Mouse (Mus musculus): ENCODE measurements around the gene Mamstr.
A peak's percentile ranks its signal among the peaks of the same experiment; 100 is the strongest.

Gene Mamstr

DNA sequence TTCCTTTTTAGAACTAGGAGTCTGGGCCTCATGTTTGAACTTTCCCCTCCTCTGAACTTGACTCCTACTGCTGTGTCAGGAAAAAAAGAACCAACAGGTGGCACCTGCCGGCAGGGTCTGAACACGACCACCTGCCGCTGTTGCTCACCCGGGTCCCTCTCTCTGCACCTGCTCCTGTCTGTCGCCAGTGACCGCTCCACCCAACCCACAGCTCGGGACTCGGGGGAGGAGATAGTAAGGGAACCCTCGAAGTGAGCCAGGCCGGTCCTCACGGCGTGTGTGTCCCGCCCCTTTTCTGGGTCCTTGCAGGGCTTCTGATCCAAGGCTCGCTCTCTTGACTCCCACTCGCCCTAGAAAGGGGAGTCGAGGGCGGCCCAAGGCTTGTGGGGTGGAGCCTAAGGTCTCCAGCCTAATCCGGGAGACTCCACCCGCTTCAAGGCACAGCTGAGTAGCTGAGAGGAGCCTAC, at the start of gene Mamstr:
Gene Mamstr (plus strand): TSS at position 417 of the 467 bp plus-strand sequence.
- no peak for DNase-seq (ENCODE audit: extremely low read depth, low read depth, low spot score)

DNA sequence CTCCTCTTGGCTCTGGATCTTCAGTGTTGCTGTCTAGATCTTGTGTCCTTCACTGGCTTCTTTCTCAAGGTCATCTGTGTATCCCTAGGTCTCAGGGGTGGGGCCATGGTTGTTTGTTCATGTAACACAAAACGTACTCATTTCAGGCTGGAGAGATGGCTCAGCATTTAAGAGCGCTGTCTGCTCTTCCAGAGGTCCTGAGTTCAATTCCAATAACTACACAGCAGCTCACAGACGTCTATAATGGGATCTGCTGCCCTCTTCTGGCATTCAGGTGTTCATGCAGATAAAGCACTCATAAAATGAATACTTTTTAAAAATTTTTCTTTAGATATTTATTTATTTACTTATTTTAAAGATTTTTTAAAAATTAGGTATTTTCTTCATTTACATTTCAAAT, 48.9 kb upstream of the Mamstr start:
- no peak for DNase-seq (ENCODE audit: extremely low read depth, low read depth, low spot score)

DNA sequence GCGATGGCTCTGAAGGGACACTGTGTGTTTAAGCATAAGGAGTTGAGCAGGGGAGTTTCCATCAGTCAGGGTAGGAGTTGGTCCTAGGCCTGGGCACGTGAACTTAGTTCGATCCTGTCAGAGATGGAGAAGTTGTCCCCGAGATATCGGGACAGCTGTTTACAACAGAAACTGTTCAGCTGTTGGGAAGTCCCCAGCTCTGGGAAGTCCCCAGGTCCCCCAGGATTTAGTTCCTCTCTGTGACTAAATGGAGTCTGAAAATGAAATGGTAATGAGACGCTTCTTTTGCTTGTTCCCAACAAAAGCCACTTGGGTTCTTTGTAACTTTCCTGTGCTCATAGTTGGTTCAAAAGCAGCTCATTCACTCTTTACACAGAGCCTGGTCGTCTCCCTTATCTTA, 47.9 kb upstream of the Mamstr start:
- DNase-seq (ENCODE audit: extremely low read depth, low read depth, low spot score): no peak

DNA sequence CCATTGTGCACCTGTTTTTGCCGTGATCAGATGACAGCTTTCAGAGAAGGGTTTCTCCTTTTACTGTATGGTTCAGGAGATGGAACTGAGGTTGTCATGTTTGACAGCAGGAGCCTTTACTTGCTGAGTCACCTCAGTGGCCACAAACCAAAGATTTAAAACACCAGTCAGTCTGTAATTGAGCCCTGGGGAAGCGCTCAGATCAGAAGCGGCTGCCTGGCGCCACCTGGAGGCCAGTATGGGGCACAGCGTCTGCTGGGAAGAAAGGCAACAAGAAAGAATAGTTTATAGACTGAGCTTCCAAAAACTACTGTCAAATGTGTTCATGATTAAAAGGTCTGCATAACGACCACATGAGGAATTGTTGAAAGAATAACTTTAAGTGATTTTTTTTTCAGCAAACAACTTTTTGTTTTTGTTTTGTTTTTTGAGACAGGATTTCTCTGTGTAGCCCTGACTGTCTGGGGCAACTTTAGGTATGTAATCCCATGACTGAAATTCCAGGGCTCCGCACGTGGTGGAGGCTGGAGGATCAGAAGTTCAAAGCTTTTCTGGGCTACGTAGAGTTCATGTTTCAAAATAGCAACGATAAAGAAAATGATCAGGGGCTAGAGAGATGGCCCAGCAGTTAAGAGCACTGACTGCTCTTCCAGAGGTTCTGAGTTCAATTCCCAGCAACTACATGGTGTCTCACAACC, 46.5 kb upstream of the Mamstr start:
- no peak for DNase-seq (ENCODE audit: extremely low read depth, low read depth, low spot score)

DNA sequence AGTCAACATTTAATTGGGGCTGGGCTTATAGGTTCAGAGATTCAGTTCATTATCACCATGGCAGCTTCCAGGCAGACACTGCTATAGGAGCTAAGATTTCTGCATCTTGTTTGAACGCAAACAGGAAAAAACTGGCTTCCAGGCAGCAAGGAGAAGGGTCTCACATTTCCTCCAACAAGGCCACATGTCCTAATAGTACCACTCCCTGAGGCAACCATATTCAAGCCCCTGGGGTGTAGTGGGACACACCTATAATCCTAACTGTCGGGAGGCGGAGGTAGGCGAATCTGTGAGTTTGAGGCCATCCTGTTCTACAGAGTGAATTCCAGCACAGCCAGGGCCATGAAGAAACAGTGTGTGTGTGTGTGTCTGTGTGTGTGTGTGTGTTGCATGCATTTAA, 44.6 kb upstream of the Mamstr start:
- no peak for DNase-seq (ENCODE audit: extremely low read depth, low read depth, low spot score)

DNA sequence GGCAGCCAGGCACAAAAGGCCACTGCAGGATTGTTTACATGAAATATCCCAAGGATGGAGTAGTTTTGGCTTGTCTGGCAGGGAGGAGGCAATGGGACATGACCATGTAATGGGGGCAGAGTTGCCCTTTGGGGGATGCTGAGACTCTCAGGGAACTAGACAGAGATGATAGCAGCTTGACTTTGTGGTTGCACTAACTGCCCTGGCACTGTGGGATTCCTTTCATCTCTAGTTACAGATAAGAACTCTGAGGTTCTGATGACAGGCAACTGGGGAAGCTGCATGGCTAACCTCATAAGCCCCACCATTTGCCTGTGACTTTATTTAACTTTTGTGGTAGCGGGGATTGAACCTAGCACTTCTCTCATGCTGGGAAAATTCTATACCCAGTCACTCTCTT, 43.7 kb upstream of the Mamstr start:
- no peak for DNase-seq (ENCODE audit: extremely low read depth, low read depth, low spot score)

DNA sequence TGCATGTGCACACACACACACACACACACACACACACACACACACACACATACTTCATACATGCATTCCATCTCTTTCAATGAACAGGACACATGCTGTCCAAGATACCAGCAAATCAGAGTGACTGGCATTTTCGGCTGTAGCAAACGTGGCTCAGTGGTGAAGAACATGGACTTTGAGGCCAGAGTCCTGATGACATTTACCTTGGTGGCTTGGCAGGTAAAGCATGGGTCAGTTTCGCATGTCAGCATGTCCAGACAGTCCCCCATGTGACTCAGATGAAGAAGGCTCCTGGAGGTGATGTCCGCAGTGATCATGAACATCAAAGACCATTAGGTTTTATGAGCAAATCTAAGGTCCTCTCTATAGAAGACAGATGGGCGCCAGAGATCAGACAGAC, 42.8 kb upstream of the Mamstr start:
- no peak for DNase-seq (ENCODE audit: extremely low read depth, low read depth, low spot score)

DNA sequence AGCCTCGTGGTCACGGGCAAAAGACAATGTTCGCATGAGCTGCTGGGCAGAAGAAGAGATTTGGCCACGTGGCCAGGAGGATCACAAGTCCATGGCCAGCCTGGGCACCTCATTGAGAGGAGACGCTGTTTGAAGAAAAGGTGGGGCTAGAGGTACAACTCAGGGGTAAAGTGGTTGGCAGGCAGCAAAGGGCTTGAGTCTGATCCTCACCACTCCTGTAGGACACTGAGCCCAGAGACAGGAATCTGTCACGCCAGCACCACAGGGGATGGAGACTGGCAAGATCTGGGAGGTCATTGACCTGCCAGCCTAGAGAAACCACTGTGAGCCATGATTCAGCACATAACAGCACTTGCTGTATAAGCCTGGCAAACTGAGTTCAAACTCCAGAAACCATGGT, 42.2 kb upstream of the Mamstr start:
- no peak for DNase-seq (ENCODE audit: extremely low read depth, low read depth, low spot score)

DNA sequence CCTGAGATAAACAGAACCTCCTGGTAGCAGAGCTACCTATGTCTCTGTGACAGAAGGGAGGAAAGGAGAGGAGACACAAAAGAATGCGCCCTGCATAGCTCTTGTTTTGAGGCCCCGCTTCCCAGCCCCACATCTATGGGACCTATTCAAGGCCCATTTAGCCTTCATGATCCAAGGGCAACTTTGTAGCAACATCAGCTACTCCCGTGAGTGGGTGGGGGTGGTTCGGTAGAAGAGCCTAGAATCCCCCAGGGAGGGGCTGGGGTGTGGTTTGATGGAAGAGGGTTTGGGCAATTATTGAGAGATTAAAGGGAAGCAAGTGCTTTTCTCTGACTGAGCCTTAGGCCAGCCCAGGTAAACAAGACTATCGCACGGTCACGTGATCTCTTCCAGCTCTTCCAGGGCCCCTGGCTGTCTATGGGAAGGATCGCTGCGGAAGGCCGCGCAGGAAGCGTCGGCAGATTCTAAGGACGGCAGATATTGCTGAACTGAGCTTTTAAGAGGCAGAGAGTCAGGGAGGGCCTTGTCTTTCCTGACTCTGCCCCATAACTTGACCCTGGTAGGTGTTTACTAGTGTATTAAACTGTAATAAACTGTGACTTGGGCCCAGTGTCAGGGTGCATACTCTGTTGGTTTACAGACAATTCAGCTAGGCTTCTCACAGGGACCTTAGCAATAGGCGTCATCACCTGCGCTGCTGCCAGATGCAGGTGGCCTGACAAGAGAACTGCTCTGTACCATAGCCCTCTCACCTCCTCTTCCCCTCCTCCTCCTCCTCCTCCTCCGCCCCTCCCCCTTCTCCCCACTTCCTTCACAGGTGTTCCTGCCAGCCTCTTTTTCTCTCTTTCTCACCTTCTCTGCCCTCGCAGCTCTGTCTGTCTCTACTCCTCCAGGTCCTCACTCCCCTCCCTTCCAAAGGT, 40.6 kb upstream of the Mamstr start:
- DNase-seq (ENCODE audit: extremely low read depth, low read depth, low spot score): no peak

DNA sequence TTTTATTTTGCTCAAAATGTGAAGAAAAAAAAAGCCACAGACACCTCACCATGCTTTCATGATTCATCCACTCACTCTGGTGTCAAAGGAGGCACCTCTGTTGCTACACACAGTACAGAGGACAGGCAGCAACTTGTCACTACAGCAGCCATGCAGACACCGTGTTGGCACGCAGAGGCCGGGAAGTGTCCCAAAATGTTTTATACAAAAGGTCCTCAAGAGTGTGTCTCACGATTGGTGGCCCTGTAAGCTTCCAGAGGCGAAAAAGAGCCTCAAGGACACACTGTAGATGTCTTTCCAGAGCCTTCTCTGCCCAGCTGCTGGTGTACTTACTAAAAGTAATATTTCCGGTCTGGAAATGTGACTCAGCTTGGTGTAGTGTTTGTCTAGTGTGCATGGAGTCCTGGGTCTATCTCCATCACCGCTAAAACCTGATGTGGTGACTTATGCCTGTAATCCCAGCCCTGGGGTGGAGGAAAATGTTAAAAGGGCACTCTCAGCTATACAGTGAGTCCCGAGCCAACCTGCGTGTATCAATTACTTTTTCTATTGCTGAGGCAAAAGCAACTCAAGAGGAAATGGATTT, 34.0 kb upstream of the Mamstr start:
- DNase-seq (ENCODE audit: extremely low read depth, low read depth, low spot score): no peak

DNA sequence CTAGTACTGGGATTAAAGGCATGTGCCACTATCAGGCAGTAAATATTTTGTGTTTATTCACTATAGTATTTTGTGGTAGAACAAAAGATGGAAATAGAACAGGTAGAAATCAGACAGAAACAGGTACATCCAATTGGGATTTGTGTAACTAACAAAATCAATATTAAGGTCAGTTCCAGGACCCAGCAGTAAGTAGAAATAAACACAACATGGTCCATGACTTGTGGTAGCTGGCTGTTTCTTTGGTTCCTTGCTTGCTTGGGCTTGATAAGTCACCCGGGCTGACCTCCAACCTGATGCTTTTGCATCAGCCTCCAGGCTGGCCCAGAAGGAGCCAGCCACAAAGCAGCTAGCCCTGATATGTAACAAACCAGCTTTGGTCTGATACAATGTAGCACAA, 30.3 kb upstream of the Mamstr start:
- no peak for DNase-seq (ENCODE audit: extremely low read depth, low read depth, low spot score)

DNA sequence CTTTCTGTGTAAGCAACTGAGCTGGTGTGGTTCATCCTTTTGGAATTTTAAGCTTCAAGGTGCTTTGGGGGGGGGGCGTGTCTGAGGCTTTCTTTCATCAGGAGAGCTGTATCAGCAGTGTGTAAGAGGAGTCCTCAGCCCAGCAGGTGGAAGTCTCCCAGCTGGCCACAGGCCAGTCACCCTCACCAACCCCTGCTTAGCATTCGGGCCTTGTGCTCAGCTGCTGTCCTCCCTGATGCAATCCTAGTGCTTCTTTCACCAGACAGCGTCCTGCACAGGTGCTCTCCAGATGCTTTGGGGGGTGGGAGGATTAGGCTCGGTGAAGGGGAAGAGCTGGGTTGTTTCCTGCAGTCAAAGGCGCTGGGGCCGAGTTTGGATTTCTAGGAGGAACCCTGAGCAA, 23.5 kb upstream of the Mamstr start:
- DNase-seq (ENCODE audit: extremely low read depth, low read depth, low spot score): no peak

DNA sequence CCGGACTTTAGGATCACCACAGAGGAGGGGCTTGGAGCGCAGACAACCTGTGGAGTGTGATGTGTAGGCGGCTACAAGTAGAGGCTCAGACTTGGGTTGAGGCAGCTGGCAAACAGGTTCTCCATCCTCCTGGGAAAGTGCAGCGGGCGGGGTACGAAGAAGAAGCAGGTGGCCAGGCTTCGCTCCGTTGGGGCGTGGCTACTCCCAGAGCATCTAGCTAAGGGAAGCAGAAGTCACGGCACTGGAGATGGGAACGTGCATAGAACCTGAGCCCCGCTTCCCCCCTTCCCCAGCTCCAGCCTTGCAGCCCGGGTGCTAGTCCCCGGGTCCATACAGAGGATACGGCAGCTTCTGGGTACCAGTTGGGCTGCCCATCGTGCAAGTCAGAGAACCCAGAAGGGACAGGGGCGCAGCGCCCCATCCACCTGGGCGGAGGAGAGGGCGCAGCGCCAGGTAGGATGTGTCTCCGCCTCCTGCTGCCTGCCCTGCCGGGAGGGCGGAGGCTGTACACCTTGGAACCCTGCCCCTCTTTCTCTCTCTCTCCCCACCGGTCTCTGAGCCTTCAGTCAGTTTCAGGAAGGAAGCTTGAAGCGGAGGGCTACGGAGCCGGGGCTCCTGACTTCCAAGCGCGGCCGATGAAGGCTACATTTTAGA, 22.6 kb upstream of the Mamstr start, which contains the start of gene Fut1:
Gene Fut1 (plus strand): TSS at position 248 of the 654 bp plus-strand sequence.
- DNase-seq (ENCODE audit: extremely low read depth, low read depth, low spot score): peak; percentile 58

DNA sequence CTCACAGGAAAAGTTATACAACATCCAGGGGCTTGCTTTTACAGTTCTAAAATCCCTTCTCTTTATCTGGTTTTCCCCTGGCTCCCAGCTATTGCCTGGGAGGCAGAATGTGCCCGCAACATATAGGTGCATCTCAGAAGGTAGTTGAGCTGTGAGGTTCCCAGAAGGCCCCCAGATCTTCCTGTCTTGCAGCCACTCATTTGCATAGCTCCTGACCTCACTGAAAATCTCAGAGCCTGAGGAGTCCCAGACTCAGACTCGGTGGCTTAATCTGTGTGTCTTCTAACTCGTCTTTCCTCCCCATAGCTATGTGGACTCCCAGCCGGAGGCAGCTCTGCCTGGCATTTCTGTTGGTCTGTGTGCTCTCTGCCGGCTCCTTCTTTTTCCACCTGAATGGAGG, 21.5 kb upstream of the Mamstr start:
- DNase-seq (ENCODE audit: extremely low read depth, low read depth, low spot score): no peak

DNA sequence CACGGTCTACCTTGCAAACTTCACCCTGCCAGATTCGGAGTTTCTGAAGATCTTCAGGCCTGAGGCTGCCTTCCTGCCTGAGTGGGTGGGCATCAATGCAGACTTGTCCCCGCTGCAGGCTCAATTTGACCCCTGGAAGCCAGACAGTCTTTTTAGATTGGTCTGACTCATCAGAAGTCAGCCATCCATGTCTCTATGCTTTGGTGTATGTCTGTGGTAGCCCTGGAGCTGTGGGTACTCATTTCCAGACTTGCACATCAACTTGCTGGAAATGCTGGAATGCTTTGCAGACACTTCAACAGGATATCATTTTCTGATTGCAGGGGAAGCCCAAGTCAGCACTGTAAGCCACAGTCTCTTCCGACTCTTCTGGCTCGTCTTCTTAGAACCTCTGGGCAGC, 20.2 kb upstream of the Mamstr start:
- DNase-seq (ENCODE audit: extremely low read depth, low read depth, low spot score): no peak

DNA sequence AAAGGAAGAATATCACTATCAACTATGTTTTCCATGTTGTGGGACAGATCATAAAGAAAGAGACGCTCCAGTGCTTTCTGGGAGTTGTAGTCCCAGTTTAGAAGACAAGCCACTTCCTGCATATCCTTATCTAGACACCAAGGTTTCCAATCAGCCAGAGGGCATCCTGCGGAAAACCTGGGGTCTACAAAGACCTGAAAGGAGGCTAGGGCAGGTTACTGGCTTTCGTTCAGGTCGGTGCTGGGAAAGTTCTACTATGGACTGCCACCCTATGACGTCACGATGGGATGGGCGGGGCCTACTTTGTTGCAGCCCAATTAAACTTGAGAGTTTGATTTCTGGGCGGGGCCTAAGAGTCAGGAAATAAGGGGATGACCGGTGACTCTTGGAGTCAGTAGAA, 18.3 kb upstream of the Mamstr start, which contains the start of gene Izumo1:
Gene Izumo1 (plus strand): TSS at position 369 of the 400 bp plus-strand sequence.
- no peak for DNase-seq (ENCODE audit: extremely low read depth, low read depth, low spot score)

DNA sequence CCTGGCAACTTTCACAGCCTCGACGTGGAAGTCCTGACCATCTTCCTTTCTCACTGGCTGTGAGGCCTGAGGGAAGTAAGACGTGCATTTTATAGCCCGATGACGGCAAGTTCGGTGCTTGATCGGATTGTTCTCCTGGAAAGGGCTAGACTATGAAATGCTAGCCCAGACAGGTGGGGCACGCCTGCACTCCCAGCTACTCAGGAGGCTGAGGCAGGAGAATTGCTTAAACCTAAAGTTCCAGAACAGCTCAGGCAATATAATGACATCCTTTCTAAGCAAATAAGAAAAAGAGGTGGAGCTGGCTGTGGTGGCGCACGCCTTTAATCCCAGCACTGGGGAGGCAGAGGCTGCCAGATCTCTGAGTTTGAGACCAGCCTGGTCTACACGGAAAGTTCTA, 16.3 kb upstream of the Mamstr start:
- DNase-seq (ENCODE audit: extremely low read depth, low read depth, low spot score): no peak

DNA sequence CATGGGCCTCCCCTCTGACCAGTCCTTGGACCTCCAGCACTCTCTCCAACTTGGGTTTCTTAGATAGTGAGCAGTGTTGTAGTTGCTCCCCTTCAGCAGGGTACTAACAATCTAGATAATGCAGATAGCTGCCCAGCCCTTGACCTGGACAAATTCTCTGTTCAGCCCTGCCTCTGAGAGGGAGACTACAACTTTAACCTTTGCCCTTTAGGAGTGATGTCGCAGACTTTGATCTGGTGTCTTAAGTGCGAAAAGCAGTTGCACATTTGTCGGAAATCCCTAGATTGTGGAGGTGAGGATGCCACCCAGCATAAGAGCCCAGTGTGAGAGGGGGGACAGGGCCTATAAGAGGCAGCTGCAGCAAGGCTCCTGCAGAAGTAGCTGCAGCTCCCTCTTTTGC, 15.1 kb upstream of the Mamstr start:
- DNase-seq (ENCODE audit: extremely low read depth, low read depth, low spot score): no peak

DNA sequence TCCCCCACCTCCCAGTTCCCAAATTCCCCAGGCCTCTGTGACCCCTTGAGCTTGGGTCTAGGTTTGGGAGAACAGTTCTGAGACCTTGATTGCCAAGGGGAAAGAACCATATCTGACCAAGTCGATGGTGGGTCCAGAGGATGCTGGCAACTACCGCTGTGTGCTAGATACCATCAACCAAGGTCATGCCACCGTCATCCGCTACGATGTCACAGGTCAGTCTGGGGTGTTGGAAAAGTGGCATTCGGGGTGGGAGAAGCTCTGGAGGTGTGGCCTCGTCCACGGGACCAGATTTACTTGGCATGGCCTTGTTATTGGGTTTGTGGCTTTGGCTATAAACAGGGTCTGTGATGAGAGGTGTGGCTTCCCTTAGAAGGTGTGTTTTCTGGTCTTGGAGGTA, 14.3 kb upstream of the Mamstr start:
- no peak for DNase-seq (ENCODE audit: extremely low read depth, low read depth, low spot score)

DNA sequence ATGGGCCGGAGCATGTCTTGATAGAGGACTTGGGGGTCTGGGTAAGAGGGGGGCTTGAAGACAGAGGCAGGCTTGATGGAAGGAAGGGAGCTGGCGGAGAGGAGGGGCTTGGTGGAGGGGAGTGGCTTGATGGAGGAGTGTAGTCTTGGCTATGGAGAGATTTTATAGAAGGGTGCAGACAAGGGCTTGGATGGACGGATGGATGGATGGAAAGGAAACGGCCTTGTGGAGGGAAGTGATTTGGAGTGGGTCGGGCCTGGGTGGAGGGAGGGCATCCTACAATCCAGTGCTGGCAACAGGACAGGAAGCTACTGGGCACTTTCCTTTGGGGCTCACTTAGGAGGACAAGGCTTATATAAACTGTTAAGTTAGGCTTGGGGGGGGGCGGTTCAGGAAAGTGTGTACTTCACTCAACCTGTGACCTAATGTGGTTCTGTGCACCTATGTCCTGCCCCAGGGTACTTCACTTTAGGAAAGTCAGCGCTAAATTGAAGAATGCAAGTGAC, 13.2 kb upstream of the Mamstr start:
- no peak for DNase-seq (ENCODE audit: extremely low read depth, low read depth, low spot score)

DNA sequence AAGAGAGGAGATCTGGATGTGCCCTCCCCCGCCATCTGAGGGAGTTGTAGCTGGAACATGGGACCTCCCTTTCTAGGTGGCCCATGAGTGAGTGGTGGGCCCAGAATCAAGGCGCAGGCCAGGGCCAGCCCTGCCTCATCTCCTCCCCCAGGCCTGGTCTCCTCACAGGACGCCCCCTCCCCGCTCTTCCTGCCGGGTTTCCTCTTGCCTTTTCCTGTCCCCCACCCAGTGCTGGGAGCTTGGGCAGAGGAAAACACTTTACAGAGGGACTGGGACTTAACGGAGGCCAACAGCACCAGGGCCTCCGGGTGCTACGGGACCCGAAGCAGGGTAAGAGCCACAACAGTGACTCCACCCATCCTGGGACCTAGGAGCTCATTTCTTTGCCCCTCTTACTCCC, 12.5 kb upstream of the Mamstr start, which contains the start of gene Rasip1:
Gene Rasip1 (plus strand): TSS at position 228 of the 400 bp plus-strand sequence.
- DNase-seq (ENCODE audit: extremely low read depth, low read depth, low spot score): no peak
